Mouse (Mus musculus): ENCODE data around the gene Ptpn13. TPM values are rescaled to one million over a fixed set of nuclear protein-coding genes. Genes with fewer than 3 reads are reported as not detected.

Ptpn13 gene
- polyA plus RNA-seq, 1 experiment from 2014 or later, result 14.4 TPM

- no peak overlapping the region for H3K4me3 ChIP-seq
- H3K27ac ChIP-seq, result no peak overlapping the region
- H3K27me3 ChIP-seq (replicated peaks), result no peaks in the 10 kb centered on the region
- ATAC-seq (ENCODE audit: low FRiP score, low read depth), result no peak
- 83% methylated on average over 9 of the region's 9 CpGs for WGBS
- H3K9me3 ChIP-seq, result no peaks in the 10 kb centered on the region
- H3K36me3 ChIP-seq, result peaks cover 15% of the 10 kb centered on the region
- no peak overlapping the region for H3K4me2 ChIP-seq (replicated peaks)
- no peak overlapping the region for H3K9ac ChIP-seq
- no peaks in the 10 kb centered on the region for H3K4me1 ChIP-seq
Observed at GRCm38 (mm10) chr5:103593575-103593974, 168.6 kb downstream of the Ptpn13 start.

GRCm38 (mm10) chr5:103595394-103596226, 170.6 kb downstream of the Ptpn13 start:
- no peak overlapping the region for H3K9ac ChIP-seq
- 75% methylated on average over 13 of the region's 13 CpGs for WGBS
- no peak overlapping the region for H3K4me3 ChIP-seq
- no peak for ATAC-seq (ENCODE audit: low FRiP score, low read depth)
- no peak overlapping the region for H3K4me2 ChIP-seq (replicated peaks)
- H3K27ac ChIP-seq, result no peak overlapping the region
- no peaks in the 10 kb centered on the region for H3K9me3 ChIP-seq
- no peaks in the 10 kb centered on the region for H3K27me3 ChIP-seq (replicated peaks)
- H3K36me3 ChIP-seq, result peaks cover 15% of the 10 kb centered on the region
- H3K4me1 ChIP-seq, result no peaks in the 10 kb centered on the region

GRCm38 (mm10) chr5:103596467-103597146, 171.6 kb downstream of the Ptpn13 start:
- no peak overlapping the region for H3K4me2 ChIP-seq (replicated peaks)
- peaks cover 5% of the 10 kb centered on the region; the same call in 1 of the 2 replicates for H3K36me3 ChIP-seq
- 73% methylated on average over 14 of the region's 14 CpGs for WGBS

GRCm38 (mm10) chr5:103597604-103598003, 172.6 kb downstream of the Ptpn13 start:
- 56% methylated on average over 6 of the region's 6 CpGs for WGBS
- Histone ChIP-seq H3K27ac (no peak overlapping the region), H3K4me3 (no peak overlapping the region), H3K27me3 (replicated peaks) (no peaks in the 10 kb centered on the region), H3K4me2 (replicated peaks) (no peak overlapping the region), H3K4me1 (no peaks in the 10 kb centered on the region), H3K9ac (no peak overlapping the region), H3K9me3 (no peaks in the 10 kb centered on the region), H3K36me3 (peaks cover 3% of the 10 kb centered on the region; the same call in 1 of the 2 replicates)
- no peak for ATAC-seq (ENCODE audit: low FRiP score, low read depth)

More at GRCm38 (mm10) chr5:103596467-103597146, 171.6 kb downstream of the Ptpn13 start:
- ATAC-seq (ENCODE audit: low FRiP score, low read depth), result 0 out of 2 replicates have a peak, but pooled peaks have one; percentile 53
- no peaks in the 10 kb centered on the region for H3K27me3 ChIP-seq (replicated peaks)
- no peaks in the 10 kb centered on the region for H3K9me3 ChIP-seq
- no peaks in the 10 kb centered on the region for H3K4me1 ChIP-seq
- H3K4me3 ChIP-seq, result no peak overlapping the region
- no peak overlapping the region for H3K9ac ChIP-seq
- no peak overlapping the region for H3K27ac ChIP-seq

- Histone ChIP-seq H3K4me3 (no peak overlapping the region), H3K4me1 (no peaks in the 10 kb centered on the region), H3K4me2 (replicated peaks) (no peak overlapping the region), H3K27ac (no peak overlapping the region), H3K9ac (no peak overlapping the region), H3K9me3 (no peaks in the 10 kb centered on the region), H3K27me3 (replicated peaks) (no peaks in the 10 kb centered on the region), H3K36me3 (no peaks in the 10 kb centered on the region; the same call in 1 of the 2 replicates)
- ATAC-seq (ENCODE audit: low FRiP score, low read depth), result no peak
- WGBS, result 91% methylated on average over 9 of the region's 9 CpGs
Observed at GRCm38 (mm10) chr5:103598264-103598663, 173.3 kb downstream of the Ptpn13 start.

- Histone ChIP-seq H3K4me2 (replicated peaks) (no peak overlapping the region), H3K27ac (no peak overlapping the region), H3K4me1 (no peaks in the 10 kb centered on the region), H3K27me3 (replicated peaks) (no peaks in the 10 kb centered on the region), H3K9me3 (no peaks in the 10 kb centered on the region), H3K4me3 (no peak overlapping the region), H3K9ac (no peak overlapping the region), H3K36me3 (no peaks in the 10 kb centered on the region)
- ATAC-seq (ENCODE audit: low FRiP score, low read depth), result no peak
- WGBS, result 81% methylated on average over 5 of the region's 5 CpGs
Observed at GRCm38 (mm10) chr5:103598881-103599280, 173.9 kb downstream of the Ptpn13 start.

GRCm38 (mm10) chr5:103603115-103603893, 178.3 kb downstream of the Ptpn13 start:
- no peak overlapping the region for H3K9ac ChIP-seq
- H3K36me3 ChIP-seq, result no peaks in the 10 kb centered on the region
- H3K27me3 ChIP-seq (replicated peaks), result no peaks in the 10 kb centered on the region
- no peak for ATAC-seq (ENCODE audit: low FRiP score, low read depth)
- no peak overlapping the region for H3K4me2 ChIP-seq (replicated peaks)
- no peaks in the 10 kb centered on the region for H3K4me1 ChIP-seq
- WGBS, result 38% methylated on average over 11 of the region's 11 CpGs
- H3K27ac ChIP-seq, result no peak overlapping the region
- no peak overlapping the region for H3K4me3 ChIP-seq
- no peaks in the 10 kb centered on the region for H3K9me3 ChIP-seq

- Histone ChIP-seq H3K4me3 (no peak overlapping the region), H3K9ac (no peak overlapping the region), H3K4me2 (replicated peaks) (no peak overlapping the region), H3K4me1 (no peaks in the 10 kb centered on the region), H3K27ac (no peak overlapping the region), H3K9me3 (no peaks in the 10 kb centered on the region), H3K27me3 (replicated peaks) (no peaks in the 10 kb centered on the region), H3K36me3 (no peaks in the 10 kb centered on the region)
- WGBS, result 87% methylated on average over 7 of the region's 7 CpGs
- no peak for ATAC-seq (ENCODE audit: low FRiP score, low read depth)
Observed at GRCm38 (mm10) chr5:103605707-103606106, 180.7 kb downstream of the Ptpn13 start.

- H3K27ac ChIP-seq, result no peak overlapping the region
- H3K36me3 ChIP-seq, result no peaks in the 10 kb centered on the region
- no peak overlapping the region for H3K4me2 ChIP-seq (replicated peaks)
- no peak overlapping the region for H3K4me3 ChIP-seq
- ATAC-seq (ENCODE audit: low FRiP score, low read depth), result no peak
- WGBS, result 73% methylated on average over 5 of the region's 5 CpGs
- H3K9ac ChIP-seq, result no peak overlapping the region
- no peaks in the 10 kb centered on the region for H3K9me3 ChIP-seq
- H3K27me3 ChIP-seq (replicated peaks), result no peaks in the 10 kb centered on the region
- no peaks in the 10 kb centered on the region for H3K4me1 ChIP-seq
Observed at GRCm38 (mm10) chr5:103610148-103610547, 185.2 kb downstream of the Ptpn13 start.

- Histone ChIP-seq H3K27ac (no peak overlapping the region), H3K4me2 (replicated peaks) (no peak overlapping the region), H3K4me1 (no peaks in the 10 kb centered on the region), H3K9me3 (no peaks in the 10 kb centered on the region), H3K27me3 (replicated peaks) (no peaks in the 10 kb centered on the region), H3K9ac (no peak overlapping the region), H3K4me3 (no peak overlapping the region), H3K36me3 (no peaks in the 10 kb centered on the region)
- WGBS, result 92% methylated on average over 10 of the region's 10 CpGs
- no peak for ATAC-seq (ENCODE audit: low FRiP score, low read depth)
Observed at GRCm38 (mm10) chr5:103610856-103611472, 186.0 kb downstream of the Ptpn13 start.

- H3K27me3 ChIP-seq (replicated peaks), result no peaks in the 10 kb centered on the region
- 89% methylated on average over 7 of the region's 7 CpGs for WGBS
- H3K4me3 ChIP-seq, result no peak overlapping the region
- no peak for ATAC-seq (ENCODE audit: low FRiP score, low read depth)
- H3K4me2 ChIP-seq (replicated peaks), result no peak overlapping the region
- H3K4me1 ChIP-seq, result no peaks in the 10 kb centered on the region
- H3K36me3 ChIP-seq, result no peaks in the 10 kb centered on the region
- H3K27ac ChIP-seq, result no peak overlapping the region
- no peak overlapping the region for H3K9ac ChIP-seq
- H3K9me3 ChIP-seq, result no peaks in the 10 kb centered on the region
Observed at GRCm38 (mm10) chr5:103612316-103612715, 187.3 kb downstream of the Ptpn13 start.

GRCm38 (mm10) chr5:103614356-103614755, 189.4 kb downstream of the Ptpn13 start:
- Histone ChIP-seq H3K9me3 (no peaks in the 10 kb centered on the region), H3K4me2 (replicated peaks) (no peak overlapping the region), H3K4me3 (no peak overlapping the region), H3K9ac (no peak overlapping the region), H3K4me1 (no peaks in the 10 kb centered on the region), H3K36me3 (no peaks in the 10 kb centered on the region), H3K27me3 (replicated peaks) (no peaks in the 10 kb centered on the region), H3K27ac (no peak overlapping the region)
- WGBS, result 92% methylated on average over 7 of the region's 7 CpGs
- no peak for ATAC-seq (ENCODE audit: low FRiP score, low read depth)

Measured in neural tube, embryonic 12.5 days (tissue).